Mouse (Mus musculus) heart, embryonic 12.5 days (tissue): Measurements from ENCODE around the gene Dennd1a. TPM values are rescaled to one million over a fixed set of nuclear protein-coding genes. Genes with fewer than 3 reads are reported as not detected.

ENCODE experiments used
- ATAC-seq: fragments of 200-750 bp; cut with Nextera tagmentation; 2 replicates; pipeline ENCODE4 v1.8.0; 2017; ENCODE audit warnings: moderate TSS enrichment, moderate library complexity; ENCODE audit not compliant: insufficient number of reproducible peaks, low FRiP score
- H3K27ac ChIP-seq: fragments of 300-500 bp; sonication (generic); 2 replicates; pipeline ENCODE4 v1.5.1; 2016; ENCODE audit warnings: mild to moderate bottlenecking, moderate library complexity; ENCODE audit not compliant: poor library complexity, severe bottlenecking
- H3K27me3 ChIP-seq: fragments of 300-500 bp; sonication (generic); replicated peaks from 2 replicates; pipeline ENCODE4 v1.6.1; 2016; ENCODE audit warnings: mild to moderate bottlenecking, moderate library complexity
- H3K36me3 ChIP-seq: fragments of 300-500 bp; sonication (generic); 2 replicates; pipeline ENCODE4 v1.6.1; 2016; ENCODE audit warnings: mild to moderate bottlenecking, moderate library complexity
- H3K4me1 ChIP-seq: fragments of 300-500 bp; sonication (generic); replicated peaks from 2 replicates; pipeline ENCODE4 v1.6.1; 2016; ENCODE audit warnings: mild to moderate bottlenecking
- H3K4me2 ChIP-seq: fragments of 300-500 bp; sonication (generic); 2 replicates; pipeline ENCODE4 v1.6.1; 2016; ENCODE audit warnings: mild to moderate bottlenecking, moderate library complexity
- H3K4me3 ChIP-seq: fragments of 300-500 bp; sonication (generic); 2 replicates; pipeline ENCODE4 v1.5.1; 2016; ENCODE audit warnings: mild to moderate bottlenecking
- H3K9ac ChIP-seq: fragments of 300-500 bp; sonication (generic); 2 replicates; pipeline ENCODE4 v1.6.1; 2016; ENCODE audit warnings: mild to moderate bottlenecking, moderate library complexity
- H3K9me3 ChIP-seq: fragments of 300-500 bp; sonication (generic); replicated peaks from 2 replicates; pipeline ENCODE4 v1.6.1; 2016; ENCODE audit warnings: mild to moderate bottlenecking, moderate library complexity
- WGBS: fragments of 180-500 bp; shearing (Covaris S2); methylation state at CpG from one replicate; pipeline ENCODE4 v1.1.7; 2016; 5-methylcytosine and 5-hydroxymethylcytosine counted together
- polyA plus RNA-seq: library from polyadenylated mRNA; unstranded; fragments of >200 nt; fragmentation: Nextera tagmentation; extraction: Ambion mirVana; gene quantifications from 2 replicates; pipeline ENCODE4 v1.2.1, GENCODE M21; 2016

Dennd1a gene
- polyA plus RNA-seq, 1 experiment from 2014 or later: 15.8 TPM

GRCm38 (mm10) chr2:38115000-38115399 is 172.2 kb downstream of the Dennd1a start:
- Histone ChIP-seq H3K9ac (no peak overlapping the region), H3K9me3 (no peaks in the 10 kb centered on the region), H3K4me1 (peaks cover 17% of the 10 kb centered on the region), H3K4me3 (no peak overlapping the region), H3K27ac (no peak overlapping the region), H3K36me3 (no peaks in the 10 kb centered on the region), H3K27me3 (no peaks in the 10 kb centered on the region), H3K4me2 (no peak overlapping the region)
- 47% methylated on average over 2 of the region's 2 CpGs for WGBS
- ATAC-seq: no peak

GRCm38 (mm10) chr2:38111655-38112351 is 175.4 kb downstream of the Dennd1a start:
- Histone ChIP-seq H3K4me2 (no peak overlapping the region), H3K9me3 (no peaks in the 10 kb centered on the region), H3K4me1 (peaks cover 17% of the 10 kb centered on the region), H3K27me3 (no peaks in the 10 kb centered on the region), H3K36me3 (no peaks in the 10 kb centered on the region), H3K27ac (no peak overlapping the region), H3K9ac (no peak overlapping the region), H3K4me3 (no peak overlapping the region)
- no peak for ATAC-seq
- 63% methylated on average over 5 of the region's 5 CpGs for WGBS

- no peak overlapping the region for H3K4me3 ChIP-seq
- H3K9me3 ChIP-seq: no peaks in the 10 kb centered on the region
- H3K4me2 ChIP-seq: no peak overlapping the region
- no peaks in the 10 kb centered on the region for H3K27me3 ChIP-seq
- WGBS: 75% methylated on average over 2 of the region's 2 CpGs
- no peaks in the 10 kb centered on the region for H3K36me3 ChIP-seq
- peaks cover 14% of the 10 kb centered on the region for H3K4me1 ChIP-seq
- H3K9ac ChIP-seq: no peak overlapping the region
- H3K27ac ChIP-seq: no peak overlapping the region
- ATAC-seq: no peak
These were observed 178.6 kb downstream of the Dennd1a start for GRCm38 (mm10) chr2:38108586-38108985.

- no peak for ATAC-seq
- Histone ChIP-seq H3K9ac (no peak overlapping the region), H3K36me3 (no peaks in the 10 kb centered on the region), H3K4me1 (peaks cover 22% of the 10 kb centered on the region), H3K27me3 (no peaks in the 10 kb centered on the region), H3K4me3 (no peak overlapping the region), H3K9me3 (no peaks in the 10 kb centered on the region), H3K4me2 (no peak overlapping the region), H3K27ac (no peak overlapping the region)
- WGBS: 93% methylated on average over 1 of the region's 1 CpGs
These were observed 184.5 kb downstream of the Dennd1a start for GRCm38 (mm10) chr2:38102674-38103073.

- Histone ChIP-seq H3K4me3 (no peak overlapping the region), H3K9me3 (no peaks in the 10 kb centered on the region), H3K36me3 (no peaks in the 10 kb centered on the region), H3K9ac (no peak overlapping the region), H3K4me1 (peaks cover 26% of the 10 kb centered on the region), H3K27me3 (no peaks in the 10 kb centered on the region), H3K27ac (no peak overlapping the region), H3K4me2 (no peak overlapping the region)
- ATAC-seq: no peak
- 50% methylated on average over 7 of the region's 7 CpGs for WGBS
These were observed 186.9 kb downstream of the Dennd1a start for GRCm38 (mm10) chr2:38100289-38100688.

- H3K9me3 ChIP-seq: no peaks in the 10 kb centered on the region
- H3K36me3 ChIP-seq: no peaks in the 10 kb centered on the region
- H3K9ac ChIP-seq: no peak overlapping the region
- no peak overlapping the region for H3K4me2 ChIP-seq
- peaks cover 26% of the 10 kb centered on the region for H3K4me1 ChIP-seq
- no peaks in the 10 kb centered on the region for H3K27me3 ChIP-seq
- ATAC-seq: no peak
- H3K4me3 ChIP-seq: no peak overlapping the region
- no peak overlapping the region for H3K27ac ChIP-seq
- WGBS: 77% methylated on average over 4 of the region's 4 CpGs
These were observed 187.9 kb downstream of the Dennd1a start for GRCm38 (mm10) chr2:38099120-38099773.

- Histone ChIP-seq H3K36me3 (no peaks in the 10 kb centered on the region), H3K4me1 (peaks cover 26% of the 10 kb centered on the region), H3K4me3 (no peak overlapping the region), H3K9me3 (no peaks in the 10 kb centered on the region), H3K9ac (no peak overlapping the region), H3K27ac (no peak overlapping the region), H3K4me2 (no peak overlapping the region), H3K27me3 (no peaks in the 10 kb centered on the region)
- 75% methylated on average over 3 of the region's 3 CpGs for WGBS
- ATAC-seq: no peak
These were observed 189.7 kb downstream of the Dennd1a start for GRCm38 (mm10) chr2:38097469-38097868.

- Histone ChIP-seq H3K4me2 (no peak overlapping the region), H3K9me3 (no peaks in the 10 kb centered on the region), H3K4me3 (no peak overlapping the region), H3K27me3 (no peaks in the 10 kb centered on the region), H3K36me3 (no peaks in the 10 kb centered on the region), H3K9ac (no peak overlapping the region), H3K27ac (no peak overlapping the region), H3K4me1 (peaks cover 26% of the 10 kb centered on the region)
- no peak for ATAC-seq
These were observed 190.9 kb downstream of the Dennd1a start for GRCm38 (mm10) chr2:38096328-38096727.

GRCm38 (mm10) chr2:38094380-38095163 is 192.6 kb downstream of the Dennd1a start:
- Histone ChIP-seq H3K9ac (no peak overlapping the region), H3K27ac (no peak overlapping the region), H3K9me3 (no peaks in the 10 kb centered on the region), H3K4me2 (no peak overlapping the region), H3K4me3 (no peak overlapping the region), H3K4me1 (peaks cover 21% of the 10 kb centered on the region), H3K36me3 (no peaks in the 10 kb centered on the region), H3K27me3 (no peaks in the 10 kb centered on the region)
- ATAC-seq: no peak
- WGBS: 60% methylated on average over 2 of the region's 2 CpGs

- no peak overlapping the region for H3K9ac ChIP-seq
- peaks cover 15% of the 10 kb centered on the region for H3K4me1 ChIP-seq
- no peak overlapping the region for H3K4me3 ChIP-seq
- no peak for ATAC-seq
- H3K27me3 ChIP-seq: no peaks in the 10 kb centered on the region
- no peak overlapping the region for H3K27ac ChIP-seq
- H3K36me3 ChIP-seq: no peaks in the 10 kb centered on the region
- no peaks in the 10 kb centered on the region for H3K9me3 ChIP-seq
- no peak overlapping the region for H3K4me2 ChIP-seq
These were observed 193.2 kb downstream of the Dennd1a start for GRCm38 (mm10) chr2:38093968-38094367.

GRCm38 (mm10) chr2:38093242-38093641 is 193.9 kb downstream of the Dennd1a start:
- H3K4me3 ChIP-seq: no peak overlapping the region
- H3K4me2 ChIP-seq: no peak overlapping the region
- H3K27me3 ChIP-seq: no peaks in the 10 kb centered on the region
- no peaks in the 10 kb centered on the region for H3K9me3 ChIP-seq
- peaks cover 9% of the 10 kb centered on the region for H3K4me1 ChIP-seq
- WGBS: 67% methylated on average over 3 of the region's 3 CpGs
- no peak overlapping the region for H3K27ac ChIP-seq
- no peak for ATAC-seq
- H3K9ac ChIP-seq: no peak overlapping the region
- H3K36me3 ChIP-seq: no peaks in the 10 kb centered on the region
